ENCODE assay signal across 14 mouse cellular contexts in genomic region chr3:60472011-60472680, GRCm38 (mm10). TPM values are rescaled to one million over a fixed set of nuclear protein-coding genes. Genes with fewer than 3 reads are reported as not detected.
A peak's percentile ranks its signal among the peaks of the same experiment; 100 is the strongest.
DNase-seq lines count a peak whose midpoint lies in the region; ATAC-seq lines count a peak whose summit lies in the region.
"Had no signal": no experiment of that assay in that cellular context is flagged by ENCODE, and none has a peak within 500 bp of the region (broad histone marks: within the 10 kb centered on the region; RNA-seq: fewer than 3 reads in every experiment).

No protein-coding gene starts in this region.

- no peaks in the 10 kb centered on the region for H3K36me3 ChIP-seq in liver, embryonic 16.5 days (ENCODE audit: control insufficient read depth, insufficient read depth)
- H3K36me3 ChIP-seq in forebrain, embryonic 14.5 days (ENCODE audit: control insufficient read depth, insufficient read depth, low read length), result no peaks in the 10 kb centered on the region
- H3K36me3 ChIP-seq: forebrain, embryonic 10.5 days had no signal

- H3K27me3 ChIP-seq in liver, embryonic 16.5 days (ENCODE audit: control insufficient read depth, insufficient read depth, low read depth, low read length), result no peaks in the 10 kb centered on the region
- H3K27me3 ChIP-seq in forebrain, embryonic 14.5 days (replicated peaks; ENCODE audit: control insufficient read depth, insufficient read depth, low read length), result no peaks in the 10 kb centered on the region

- WGBS in liver, embryonic 16.5 days (ENCODE audit: insufficient replicate concordance), result 24% methylated on average over 2 of the region's 2 CpGs
- 88% methylated on average over 2 of the region's 2 CpGs for WGBS in forebrain, embryonic 14.5 days

- intact Hi-C loops in left cerebral cortex, postnatal 25 days (cut with DNase I), result no loop called here

- peak overlapping the region; percentile 52 for H3K4me3 ChIP-seq in liver, embryonic 16.5 days (ENCODE audit: low read depth, low read length)
- no peak overlapping the region for H3K4me3 ChIP-seq in forebrain, embryonic 14.5 days (ENCODE audit: low read depth, low read length)
- H3K4me3 ChIP-seq: forebrain, embryonic 10.5 days had no signal

- peak; percentile 69 for ATAC-seq in liver, embryonic 16.5 days (ENCODE audit: low read depth)
- ATAC-seq in forebrain, embryonic 14.5 days, result no peak

- H3K4me1 ChIP-seq in liver, embryonic 16.5 days (ENCODE audit: control insufficient read depth, low read depth, low read length), result peaks cover 4% of the 10 kb centered on the region
- H3K4me1 ChIP-seq in forebrain, embryonic 14.5 days (ENCODE audit: control insufficient read depth, insufficient read depth, low read length), result no peaks in the 10 kb centered on the region
- H3K4me1 ChIP-seq: forebrain, embryonic 10.5 days had no signal

- H3K9me3 ChIP-seq in liver, embryonic 16.5 days (replicated peaks; ENCODE audit: control insufficient read depth, low read length), result no peaks in the 10 kb centered on the region
- no peaks in the 10 kb centered on the region for H3K9me3 ChIP-seq in forebrain, embryonic 14.5 days (replicated peaks; ENCODE audit: control insufficient read depth, low read length)
- H3K9me3 ChIP-seq: forebrain, embryonic 10.5 days had no signal

- peak overlapping the region; percentile 81 for H3K27ac ChIP-seq in liver, embryonic 16.5 days (ENCODE audit: low read length)
- no peak overlapping the region for H3K27ac ChIP-seq in forebrain, embryonic 14.5 days (ENCODE audit: low read depth, low read length)
- H3K27ac ChIP-seq: forebrain, embryonic 10.5 days had no signal

- peak; percentile 26 for DNase-seq in 416B (ENCODE audit: low read depth)
- peak; percentile 68 for DNase-seq in CD4-positive, CD25-positive, alpha-beta regulatory T cell, adult 2 months (ENCODE audit: low read depth, low spot score)
- peak; percentile 80 for DNase-seq in c-Kit-positive CD71-positive TER-119-positive erythroid progenitor cells, embryonic 14.5 days (ENCODE audit: low spot score)
- DNase-seq in forebrain, embryonic 14.5 days (ENCODE audit: low spot score), result no peak
- no peak for DNase-seq in left cerebral cortex, postnatal 25 days (ENCODE audit: low spot score in 2 of 2)
- no peak for DNase-seq in ovary, adult 18-20 months (ENCODE audit: low spot score)
- DNase-seq in ovary, postnatal 10 days (ENCODE audit: low spot score), result no peak
- DNase-seq: cerebellum, adult 11-12 months; kidney, postnatal 10 days; lung, adult 2 months; right cerebral cortex, postnatal 14 days had no signal

- peak overlapping the region; percentile 38 for H3K9ac ChIP-seq in liver, embryonic 16.5 days (ENCODE audit: low read depth, low read length)
- no peak overlapping the region for H3K9ac ChIP-seq in forebrain, embryonic 14.5 days (ENCODE audit: low read length)

- peak overlapping the region; percentile 69 for H3K4me2 ChIP-seq in liver, embryonic 16.5 days (ENCODE audit: low read depth, low read length)
- no peak overlapping the region for H3K4me2 ChIP-seq in forebrain, embryonic 14.5 days (ENCODE audit: low read length)
- H3K4me2 ChIP-seq: midbrain, embryonic 11.5 days had no signal

RNA-seq across cellular contexts. Expression of gene Mbnl1, which starts 0.5 kb away (rescaled TPM):
- polyA plus RNA-seq in liver, embryonic 16.5 days (2015; fragmentation: Nextera tagmentation; extraction: Ambion mirVana), result 88.6 and 88.7 TPM in 2 replicates
- polyA plus RNA-seq in forebrain, embryonic 14.5 days (2014; fragmentation: Nextera tagmentation; extraction: Ambion mirVana), result 43.9 and 56.0 TPM in 2 replicates
- total RNA-seq in left cerebral cortex, postnatal 25 days (2021), result 100 to 1,000 TPM; 135 to 150 TPM

Comparison
In these comparisons a context has a peak if more than half of its experiments do, and no peak if none do; other contexts are left out.
1. DNase-seq: peak in 416B (single experiment), CD4-positive, CD25-positive, alpha-beta regulatory T cell, adult 2 months (single experiment) and c-Kit-positive CD71-positive TER-119-positive erythroid progenitor cells, embryonic 14.5 days (single experiment); none in forebrain, embryonic 14.5 days (single experiment), left cerebral cortex, postnatal 25 days (0 of 2), ovary, adult 18-20 months (single experiment) and ovary, postnatal 10 days (single experiment).